Mouse (Mus musculus): ENCODE measurements at regions not wholly inside any gene's neighbourhood (a gene's known extent, or its start where the extent isn't known, plus 50 kb on each side); places are given as distances from the start of the nearest gene placed in this dataset.

DNA sequence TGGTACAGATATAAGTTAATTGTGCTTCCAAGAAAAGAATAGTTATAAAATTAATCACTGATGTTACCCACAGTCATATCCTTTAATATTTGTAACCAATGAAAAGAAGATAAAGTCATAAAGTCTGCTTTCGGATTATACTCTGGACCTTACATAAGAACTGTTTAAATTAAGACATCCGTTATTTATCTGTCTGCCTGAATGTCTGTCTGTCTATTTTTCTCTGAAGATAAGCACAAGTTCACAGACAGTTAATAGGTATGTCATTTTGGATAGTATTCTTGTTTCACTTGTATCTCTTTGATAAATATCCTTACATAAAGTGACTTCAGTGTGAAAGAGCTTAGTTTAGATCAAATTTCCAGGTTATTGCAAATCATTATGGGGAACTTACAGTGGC is 88.8 kb upstream of the Rgs21 start:
- TF ChIP-seq CTCF (IDR thresholded peaks at IDR 0.05; ENCODE audit: low read depth) (no peak), EP300 (IDR thresholded peaks at IDR 0.05; ENCODE audit: low read depth) (no peak)
